Mouse (Mus musculus) liver, embryonic 12.5 days (tissue): Measurements from ENCODE around the gene Rap1a. TPM values are rescaled to one million over a fixed set of nuclear protein-coding genes. Genes with fewer than 3 reads are reported as not detected.

Source experiments
- ATAC-seq: fragments of 200-750 bp; cut with Nextera tagmentation; 2 replicates; pipeline ENCODE4 v1.8.0; 2017; ENCODE audit warnings: moderate number of reproducible peaks, mild to moderate bottlenecking, moderate library complexity
- H3K27ac ChIP-seq: fragments of 300-500 bp; sonication (generic); 2 replicates; pipeline ENCODE4 v1.5.1; 2016; ENCODE audit warnings: mild to moderate bottlenecking
- H3K27me3 ChIP-seq: fragments of 300-500 bp; sonication (generic); replicated peaks from 2 replicates; pipeline ENCODE4 v1.6.1; 2016; ENCODE audit warnings: mild to moderate bottlenecking, moderate library complexity
- H3K36me3 ChIP-seq: fragments of 300-500 bp; sonication (generic); 2 replicates; pipeline ENCODE4 v1.6.1; 2016; ENCODE audit warnings: mild to moderate bottlenecking, moderate library complexity
- H3K4me1 ChIP-seq: fragments of 300-500 bp; sonication (generic); 2 replicates; pipeline ENCODE4 v1.6.1; 2016
- H3K4me2 ChIP-seq: fragments of 300-500 bp; sonication (generic); 2 replicates; pipeline ENCODE4 v1.6.1; 2016; ENCODE audit warnings: mild to moderate bottlenecking, moderate library complexity
- H3K4me3 ChIP-seq: fragments of 300-500 bp; sonication (generic); 2 replicates; pipeline ENCODE4 v1.5.1; 2016; ENCODE audit warnings: mild to moderate bottlenecking, moderate library complexity
- H3K9ac ChIP-seq: fragments of 300-500 bp; sonication (generic); 2 replicates; pipeline ENCODE4 v1.6.1; 2016; ENCODE audit warnings: mild to moderate bottlenecking, moderate library complexity
- H3K9me3 ChIP-seq: fragments of 300-500 bp; sonication (generic); replicated peaks from 2 replicates; pipeline ENCODE4 v1.6.1; 2016; ENCODE audit warnings: mild to moderate bottlenecking, moderate library complexity
- WGBS: fragments of 180-500 bp; shearing (Covaris S2); methylation state at CpG from one replicate; pipeline ENCODE4 v1.1.7; 2016; ENCODE audit not compliant: insufficient replicate concordance; 5-methylcytosine and 5-hydroxymethylcytosine counted together
- polyA plus RNA-seq: library from polyadenylated mRNA; unstranded; fragments of >200 nt; fragmentation: Nextera tagmentation; extraction: Ambion mirVana; gene quantifications from 2 replicates; pipeline ENCODE4 v1.2.1, GENCODE M21; 2016

Rap1a gene
- polyA plus RNA-seq, 1 experiment from 2014 or later, result 122 TPM

GRCm38 (mm10) chr3:105695476-105696386 lies 105.4 kb downstream of the Rap1a start:
- 40% methylated on average over 20 of the region's 20 CpGs for WGBS
- no peak overlapping the region for H3K4me2 ChIP-seq
- no peak overlapping the region for H3K9ac ChIP-seq
- no peaks in the 10 kb centered on the region for H3K9me3 ChIP-seq
- peaks cover 65% of the 10 kb centered on the region for H3K27me3 ChIP-seq
- no peak overlapping the region for H3K4me3 ChIP-seq
- no peaks in the 10 kb centered on the region for H3K36me3 ChIP-seq
- H3K4me1 ChIP-seq, result peaks cover 47% of the 10 kb centered on the region
- no peak for ATAC-seq
- no peak overlapping the region for H3K27ac ChIP-seq

- Histone ChIP-seq H3K27me3 (peaks cover 65% of the 10 kb centered on the region), H3K9ac (no peak overlapping the region), H3K4me3 (no peak overlapping the region), H3K9me3 (no peaks in the 10 kb centered on the region), H3K27ac (no peak overlapping the region), H3K4me1 (peaks cover 32% of the 10 kb centered on the region), H3K36me3 (no peaks in the 10 kb centered on the region), H3K4me2 (no peak overlapping the region)
- ATAC-seq, result no peak
- WGBS, result 61% methylated on average over 14 of the region's 14 CpGs
Measured at GRCm38 (mm10) chr3:105693327-105694080, 107.6 kb downstream of the Rap1a start.

- 35% methylated on average over 2 of the region's 2 CpGs for WGBS
- H3K36me3 ChIP-seq, result peaks cover 16% of the 10 kb centered on the region
- H3K9me3 ChIP-seq, result no peaks in the 10 kb centered on the region
- H3K4me1 ChIP-seq, result peaks cover 26% of the 10 kb centered on the region
- peaks cover 24% of the 10 kb centered on the region for H3K27me3 ChIP-seq
- no peak overlapping the region for H3K9ac ChIP-seq
- peak overlapping the region; percentile 78 for H3K4me2 ChIP-seq
- no peak overlapping the region for H3K27ac ChIP-seq
- H3K4me3 ChIP-seq, result no peak overlapping the region
- no peak for ATAC-seq
Measured at GRCm38 (mm10) chr3:105688536-105688935, 112.6 kb downstream of the Rap1a start.

- under 1% methylated on average over 68 of the region's 72 CpGs for WGBS
- H3K4me1 ChIP-seq, result peaks cover 26% of the 10 kb centered on the region
- ATAC-seq, result peak; percentile 92
- H3K4me3 ChIP-seq, result peak within 1 kb of the TSS; percentile 100
- peak within 1 kb of the TSS; percentile 78 for H3K4me2 ChIP-seq
- peaks cover 13% of the 10 kb centered on the region for H3K27me3 ChIP-seq
- H3K9me3 ChIP-seq, result no peaks in the 10 kb centered on the region
- H3K36me3 ChIP-seq, result peaks cover 26% of the 10 kb centered on the region
- peak within 1 kb of the TSS; percentile 98 for H3K9ac ChIP-seq
- H3K27ac ChIP-seq, result peak within 1 kb of the TSS; percentile 89
Measured at GRCm38 (mm10) chr3:105687324-105688060, 113.6 kb downstream of the Rap1a start, which contains the start of gene Ddx20. Ddx20 (minus strand) TSS chr3:105687574.

- ATAC-seq, result peak; percentile 55
- H3K9ac ChIP-seq, result peak overlapping the region; percentile 98
- peaks cover 6% of the 10 kb centered on the region; the same call in 1 of the 2 replicates for H3K27me3 ChIP-seq
- H3K4me2 ChIP-seq, result peak overlapping the region; percentile 78
- peak overlapping the region; percentile 89 for H3K27ac ChIP-seq
- no peaks in the 10 kb centered on the region for H3K9me3 ChIP-seq
- peaks cover 26% of the 10 kb centered on the region for H3K4me1 ChIP-seq
- whole genome bisulfite sequencing, result 5% methylated on average over 60 of the region's 60 CpGs
- H3K36me3 ChIP-seq, result peaks cover 33% of the 10 kb centered on the region
- H3K4me3 ChIP-seq, result peak overlapping the region; percentile 100
Measured at GRCm38 (mm10) chr3:105686394-105687323, 114.5 kb downstream of the Rap1a start.

- Histone ChIP-seq H3K36me3 (peaks cover 82% of the 10 kb centered on the region), H3K27me3 (no peaks in the 10 kb centered on the region), H3K4me3 (no peak overlapping the region), H3K9ac (no peak overlapping the region), H3K4me1 (0 out of 2 replicates have a peak, but pooled peaks cover 2% of the 10 kb centered on the region), H3K27ac (no peak overlapping the region), H3K9me3 (no peaks in the 10 kb centered on the region), H3K4me2 (no peak overlapping the region)
- ATAC-seq, result no peak
- 88% methylated on average over 7 of the region's 7 CpGs for whole genome bisulfite sequencing
Measured at GRCm38 (mm10) chr3:105680346-105680745, 120.8 kb downstream of the Rap1a start.

Other genes with a start within 250 kb of the Rap1a start
- 31.6 and 34.4 TPM in 2 replicates for gene Ddx20, start 113.8 kb downstream of the Rap1a start, polyA plus RNA-seq
- 0.33 and 0.37 TPM in 2 replicates for gene Inka2, start 96.7 kb downstream of the Rap1a start, polyA plus RNA-seq
- 0.17 and 0.39 TPM in 2 replicates for gene Adora3, start 69.5 kb upstream of the Rap1a start, polyA plus RNA-seq
- gene Tmigd3, start 69.6 kb upstream of the Rap1a start, polyA plus RNA-seq, result 0.30 TPM in 1 of 2 replicates, not detected in the other
- 4.0 and 4.4 TPM in 2 replicates for gene I830077J02Rik, start 131.3 kb upstream of the Rap1a start, polyA plus RNA-seq
- gene Wdr77, start 158.0 kb upstream of the Rap1a start, polyA plus RNA-seq, result 86.6 and 90.0 TPM in 2 replicates
- 368 TPM in 2 replicates for gene Atp5f1, start 158.8 kb upstream of the Rap1a start, polyA plus RNA-seq
- 0.45 and 0.77 TPM in 2 replicates for gene Ovgp1, start 172.4 kb upstream of the Rap1a start, polyA plus RNA-seq
- gene Pifo, start 213.3 kb upstream of the Rap1a start, polyA plus RNA-seq, result not detected in 2 replicates
- gene Chil5, start 231.5 kb upstream of the Rap1a start, polyA plus RNA-seq, result not detected in 2 replicates